9 mouse cellular contexts compared by ENCODE assay signal in genomic region chr7:132596557-132597250, GRCm38 (mm10). TPM values are rescaled to one million over a fixed set of nuclear protein-coding genes. Genes with fewer than 3 reads are reported as not detected.
DNase-seq lines count a peak whose midpoint lies in the region; ATAC-seq and TF ChIP-seq lines count a peak whose summit lies in the region.
"Had no signal": no experiment of that assay in that cellular context is flagged by ENCODE, and none has a peak within 500 bp of the region (broad histone marks: within the 10 kb centered on the region; RNA-seq: fewer than 3 reads in every experiment).

No protein-coding gene starts in this region.

- 0 out of 2 replicates have a peak, but pooled peaks have one; percentile 7 for TF ChIP-seq CTCF in kidney, adult 2 months (conservative IDR thresholded peaks at IDR 0.05; ENCODE audit: insufficient read depth, insufficient read length, low read depth, low read length)

- H3K4me2 ChIP-seq in intestine, embryonic 15.5 days (replicated peaks), result peak overlapping the region; percentile 91
- H3K4me2 ChIP-seq in midbrain, embryonic 14.5 days (ENCODE audit: low read length), result peak overlapping the region; percentile 73

- ATAC-seq in intestine, embryonic 15.5 days, result peak; percentile 50
- ATAC-seq in midbrain, embryonic 14.5 days (ENCODE audit: low FRiP score, low TSS enrichment), result no peak

- no peak overlapping the region for H3K27ac ChIP-seq in kidney, adult 2 months (ENCODE audit: insufficient read depth, low read depth, low read length)
- H3K27ac ChIP-seq in embryonic facial prominence, embryonic 10.5 days (replicated peaks), result no peak overlapping the region
- H3K27ac ChIP-seq in intestine, embryonic 15.5 days, result no peak overlapping the region
- H3K27ac ChIP-seq in midbrain, embryonic 14.5 days (replicated peaks; ENCODE audit: low read depth, low read length), result no peak overlapping the region

- H3K9me3 ChIP-seq in embryonic facial prominence, embryonic 10.5 days, result no peaks in the 10 kb centered on the region
- no peaks in the 10 kb centered on the region for H3K9me3 ChIP-seq in intestine, embryonic 15.5 days
- no peaks in the 10 kb centered on the region for H3K9me3 ChIP-seq in midbrain, embryonic 14.5 days (ENCODE audit: control insufficient read depth, low read length)

- TF ChIP-seq POLR2A in kidney, adult 2 months (IDR thresholded peaks at IDR 0.05; ENCODE audit: low read depth, low read length), result no peak

- no peaks in the 10 kb centered on the region for H3K36me3 ChIP-seq in kidney, adult 2 months (ENCODE audit: control insufficient read depth, insufficient read depth, low read length)
- no peaks in the 10 kb centered on the region for H3K36me3 ChIP-seq in embryonic facial prominence, embryonic 10.5 days (replicated peaks)
- H3K36me3 ChIP-seq in intestine, embryonic 15.5 days, result no peaks in the 10 kb centered on the region
- no peaks in the 10 kb centered on the region for H3K36me3 ChIP-seq in midbrain, embryonic 14.5 days (ENCODE audit: control insufficient read depth, insufficient read depth, low read length)

- H3K4me1 ChIP-seq in kidney, adult 2 months (ENCODE audit: control insufficient read depth, insufficient read depth, low read length), result no peaks in the 10 kb centered on the region
- H3K4me1 ChIP-seq in embryonic facial prominence, embryonic 10.5 days, result peaks cover 46% of the 10 kb centered on the region
- H3K4me1 ChIP-seq in intestine, embryonic 15.5 days (replicated peaks), result peaks cover 35% of the 10 kb centered on the region
- H3K4me1 ChIP-seq in midbrain, embryonic 14.5 days (ENCODE audit: control insufficient read depth, insufficient read depth, low read length), result peaks cover 19% of the 10 kb centered on the region; the same call in 1 of the 2 replicates

- no peak for DNase-seq in kidney, adult 2 months
- no peak for DNase-seq in kidney, postnatal 36 days
- DNase-seq in embryonic facial prominence, embryonic 10.5 days (ENCODE audit: low spot score), result peak; percentile 45
- no peak for DNase-seq in midbrain, embryonic 14.5 days
- no peak for DNase-seq in layer of hippocampus, adult 11-12 months (ENCODE audit: low spot score)
- DNase-seq in spleen, adult 12 weeks (ENCODE audit: low spot score), result no peak
- no peak for DNase-seq in urinary bladder, adult 2 months (ENCODE audit: low spot score)

- peak overlapping the region; percentile 40; the same call in 1 of the 2 replicates for H3K9ac ChIP-seq in intestine, embryonic 15.5 days
- peak overlapping the region; percentile 42; the same call in 1 of the 2 replicates for H3K9ac ChIP-seq in midbrain, embryonic 14.5 days (replicated peaks; ENCODE audit: low read length)

- no peak overlapping the region for H3K4me3 ChIP-seq in kidney, adult 2 months (ENCODE audit: insufficient read depth, low read depth, low read length)
- peak overlapping the region; percentile 58 for H3K4me3 ChIP-seq in embryonic facial prominence, embryonic 10.5 days
- peak overlapping the region; percentile 47 for H3K4me3 ChIP-seq in intestine, embryonic 15.5 days (replicated peaks)
- H3K4me3 ChIP-seq in midbrain, embryonic 14.5 days (replicated peaks; ENCODE audit: low read depth, low read length), result peak overlapping the region; percentile 38
- H3K4me3 ChIP-seq: myocyte had no signal

- whole genome bisulfite sequencing in kidney, adult 2 months, result 14% methylated on average over 26 of the region's 26 CpGs
- 4% methylated on average over 26 of the region's 26 CpGs for WGBS in embryonic facial prominence, embryonic 10.5 days
- WGBS in intestine, embryonic 15.5 days, result 15% methylated on average over 26 of the region's 26 CpGs
- WGBS in midbrain, embryonic 14.5 days, result 6% methylated on average over 26 of the region's 26 CpGs

- H3K27me3 ChIP-seq in kidney, adult 2 months (replicated peaks; ENCODE audit: control insufficient read depth, insufficient read depth, low read length), result peaks cover 2% of the 10 kb centered on the region; the same call in 1 of the 2 replicates
- H3K27me3 ChIP-seq in embryonic facial prominence, embryonic 10.5 days (replicated peaks; ENCODE audit: low read depth, poor library complexity, severe bottlenecking), result peaks cover 97% of the 10 kb centered on the region
- peaks cover 52% of the 10 kb centered on the region for H3K27me3 ChIP-seq in intestine, embryonic 15.5 days (replicated peaks)
- H3K27me3 ChIP-seq in midbrain, embryonic 14.5 days (ENCODE audit: control insufficient read depth, insufficient read depth, low read length), result peaks cover 65% of the 10 kb centered on the region

RNA-seq across cellular contexts. Expression of gene Nkx1-2, which starts 2.7 kb away (rescaled TPM):
- not detected in 2 replicates for polyA plus RNA-seq in kidney, adult 2 months (2012; rRNA removed)
- polyA plus RNA-seq in embryonic facial prominence, embryonic 10.5 days (2016; fragmentation: Nextera tagmentation; extraction: Ambion mirVana), result 0.15 and 0.19 TPM in 2 replicates
- polyA plus RNA-seq in intestine, embryonic 15.5 days (2015; fragmentation: Nextera tagmentation; extraction: Ambion mirVana), result 0.75 and 0.82 TPM in 2 replicates
- polyA plus RNA-seq in midbrain, embryonic 14.5 days (2014; fragmentation: Nextera tagmentation; extraction: Ambion mirVana), result 0.74 and 0.82 TPM in 2 replicates
- not detected in 2 replicates for polyA plus RNA-seq in urinary bladder, adult 2 months (2012; rRNA removed)
- polyA plus RNA-seq: myocyte had no signal

RNA-seq across cellular contexts. Expression of gene Lhpp, which starts 13.7 kb away (rescaled TPM):
- polyA plus RNA-seq in kidney, adult 2 months (2012; rRNA removed), result 9.3 and 10.1 TPM in 2 replicates
- polyA plus RNA-seq in embryonic facial prominence, embryonic 10.5 days (2016; fragmentation: Nextera tagmentation; extraction: Ambion mirVana), result 15.5 TPM in 2 replicates
- 40.4 and 41.5 TPM in 2 replicates for polyA plus RNA-seq in intestine, embryonic 15.5 days (2015; fragmentation: Nextera tagmentation; extraction: Ambion mirVana)
- 35.9 and 41.1 TPM in 2 replicates for polyA plus RNA-seq in midbrain, embryonic 14.5 days (2014; fragmentation: Nextera tagmentation; extraction: Ambion mirVana)
- polyA plus RNA-seq in urinary bladder, adult 2 months (2012; rRNA removed), result 21.0 and 23.7 TPM in 2 replicates

RNA-seq across cellular contexts. Expression of gene Oat, which starts 20.5 kb away (rescaled TPM):
- polyA plus RNA-seq in kidney, adult 2 months (2012; rRNA removed), result 399 and 457 TPM in 2 replicates
- 121 and 127 TPM in 2 replicates for polyA plus RNA-seq in embryonic facial prominence, embryonic 10.5 days (2016; fragmentation: Nextera tagmentation; extraction: Ambion mirVana)
- 1,488 and 1,505 TPM in 2 replicates for polyA plus RNA-seq in intestine, embryonic 15.5 days (2015; fragmentation: Nextera tagmentation; extraction: Ambion mirVana)
- 75.5 and 88.2 TPM in 2 replicates for polyA plus RNA-seq in midbrain, embryonic 14.5 days (2014; fragmentation: Nextera tagmentation; extraction: Ambion mirVana)
- polyA plus RNA-seq in urinary bladder, adult 2 months (2012; rRNA removed), result 192 and 193 TPM in 2 replicates
